Mouse (Mus musculus): ENCODE measurements around the gene Sez6l.

The Sez6l gene

GRCm38 (mm10) chr5:112389352-112389751, 187.6 kb downstream of the Sez6l start:
- in situ Hi-C loops (cut with MboI, MseI) = no loop called here

GRCm38 (mm10) chr5:112385973-112386372, 191.0 kb downstream of the Sez6l start:
- in situ Hi-C loops (cut with MboI, MseI) = no loop called here

GRCm38 (mm10) chr5:112384805-112385472, 192.0 kb downstream of the Sez6l start:
- in situ Hi-C loops (cut with MboI, MseI) = no loop called here

GRCm38 (mm10) chr5:112382641-112383330, 194.2 kb downstream of the Sez6l start:
- in situ Hi-C loops (cut with MboI, MseI) = no loop called here

GRCm38 (mm10) chr5:112382042-112382441, 194.9 kb downstream of the Sez6l start:
- in situ Hi-C loops (cut with MboI, MseI) = no loop called here

- in situ Hi-C loops (cut with MboI, MseI) = no loop called here
Measured at GRCm38 (mm10) chr5:112381154-112381553, 195.8 kb downstream of the Sez6l start.

GRCm38 (mm10) chr5:112378716-112379115, 198.3 kb downstream of the Sez6l start:
- in situ Hi-C loops (cut with MboI, MseI) = no loop called here

- in situ Hi-C loops (cut with MboI, MseI) = no loop called here
Measured at GRCm38 (mm10) chr5:112377380-112377779, 199.6 kb downstream of the Sez6l start.

- in situ Hi-C loops (cut with MboI, MseI) = no loop called here
Measured at GRCm38 (mm10) chr5:112376111-112376510, 200.9 kb downstream of the Sez6l start.

- in situ Hi-C loops (cut with MboI, MseI) = no loop called here
Measured at GRCm38 (mm10) chr5:112371933-112372332, 205.1 kb downstream of the Sez6l start.

- in situ Hi-C loops (cut with MboI, MseI) = no loop called here
Measured at GRCm38 (mm10) chr5:112370236-112370813, 206.7 kb downstream of the Sez6l start.

- in situ Hi-C loops (cut with MboI, MseI) = no loop called here
Measured at GRCm38 (mm10) chr5:112369326-112369725, 207.7 kb downstream of the Sez6l start.
